Mouse (Mus musculus): ENCODE data around the gene Zc3h18. TPM values are rescaled to one million over a fixed set of nuclear protein-coding genes. Genes with fewer than 3 reads are reported as not detected.

Zc3h18 gene
- polyA plus RNA-seq, 1 experiment from 2014 or later: 37.0 TPM

DNA sequence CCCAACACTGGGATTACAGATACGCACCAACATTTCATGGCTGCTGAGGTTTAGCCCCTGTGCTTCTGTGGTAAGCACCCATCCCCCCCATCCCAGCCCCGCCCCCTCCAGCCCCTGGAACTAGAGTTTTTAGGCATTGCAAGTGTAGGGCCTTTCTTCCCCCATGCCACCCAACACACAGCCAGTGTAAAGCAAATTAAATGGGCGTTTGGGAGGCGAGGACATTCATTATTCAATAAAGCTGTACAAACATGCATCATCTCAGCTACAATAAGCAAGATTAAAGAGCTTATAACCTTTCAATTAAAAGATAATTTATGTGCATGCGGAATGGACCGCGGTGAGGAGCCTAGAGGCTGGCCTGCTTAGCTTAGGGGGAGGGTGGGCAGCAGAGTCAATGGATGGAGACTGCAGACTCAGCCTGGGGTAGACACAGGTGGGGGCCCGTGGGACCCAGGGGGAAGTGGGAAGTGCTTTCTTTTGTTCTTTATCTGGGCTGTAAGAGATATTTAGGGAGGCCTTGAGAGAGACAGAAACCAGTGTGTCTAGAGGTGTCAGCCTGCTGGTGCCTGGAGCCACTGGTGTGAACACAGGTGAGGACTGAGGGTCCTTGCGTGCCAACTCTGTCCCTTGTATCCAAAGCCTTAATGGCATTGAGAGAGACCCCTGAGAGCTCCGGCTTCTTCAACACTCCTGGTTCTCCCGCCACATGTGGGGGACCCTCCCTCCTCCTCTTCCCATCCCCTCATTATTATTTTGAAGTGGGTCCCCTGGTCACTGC lies 25.9 kb upstream of the Zc3h18 start:
- H3K27me3 ChIP-seq: peaks cover 22% of the 10 kb centered on the region
- H3K9ac ChIP-seq: no peak overlapping the region
- no peaks in the 10 kb centered on the region for H3K36me3 ChIP-seq
- no peaks in the 10 kb centered on the region for H3K9me3 ChIP-seq
- WGBS: 39% methylated on average over 11 of the region's 11 CpGs
- no peak overlapping the region for H3K4me2 ChIP-seq
- ATAC-seq (ENCODE audit: low read depth): no peak
- peaks cover 15% of the 10 kb centered on the region for H3K4me1 ChIP-seq (replicated peaks)
- H3K27ac ChIP-seq (replicated peaks): no peak overlapping the region
- no peak overlapping the region for H3K4me3 ChIP-seq

DNA sequence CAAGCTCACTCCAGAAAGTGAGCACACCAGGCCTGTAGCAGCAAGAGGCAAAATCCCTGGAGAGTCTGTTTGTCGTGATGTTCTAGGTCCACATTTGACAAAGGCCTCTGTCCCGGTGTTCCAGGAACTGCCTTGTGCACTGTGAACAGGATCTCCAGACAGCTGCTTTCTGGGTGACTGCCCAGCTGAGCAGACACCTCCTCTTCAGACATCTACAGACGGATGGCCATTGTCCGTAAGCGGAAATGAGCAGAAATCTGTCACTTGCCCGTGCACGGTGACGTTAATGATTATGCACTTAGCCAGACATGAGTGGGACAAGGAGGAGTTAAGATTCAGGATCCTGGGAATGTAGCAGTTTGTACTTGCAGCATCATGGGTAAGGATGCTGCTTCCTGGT lies 22.3 kb upstream of the Zc3h18 start:
- H3K4me3 ChIP-seq: no peak overlapping the region
- no peaks in the 10 kb centered on the region for H3K9me3 ChIP-seq
- H3K4me2 ChIP-seq: no peak overlapping the region
- no peak overlapping the region for H3K27ac ChIP-seq (replicated peaks)
- ATAC-seq (ENCODE audit: low read depth): no peak
- no peak overlapping the region for H3K9ac ChIP-seq
- H3K27me3 ChIP-seq: peaks cover 21% of the 10 kb centered on the region
- H3K4me1 ChIP-seq (replicated peaks): peaks cover 15% of the 10 kb centered on the region
- WGBS: 81% methylated on average over 8 of the region's 8 CpGs
- H3K36me3 ChIP-seq: no peaks in the 10 kb centered on the region

DNA sequence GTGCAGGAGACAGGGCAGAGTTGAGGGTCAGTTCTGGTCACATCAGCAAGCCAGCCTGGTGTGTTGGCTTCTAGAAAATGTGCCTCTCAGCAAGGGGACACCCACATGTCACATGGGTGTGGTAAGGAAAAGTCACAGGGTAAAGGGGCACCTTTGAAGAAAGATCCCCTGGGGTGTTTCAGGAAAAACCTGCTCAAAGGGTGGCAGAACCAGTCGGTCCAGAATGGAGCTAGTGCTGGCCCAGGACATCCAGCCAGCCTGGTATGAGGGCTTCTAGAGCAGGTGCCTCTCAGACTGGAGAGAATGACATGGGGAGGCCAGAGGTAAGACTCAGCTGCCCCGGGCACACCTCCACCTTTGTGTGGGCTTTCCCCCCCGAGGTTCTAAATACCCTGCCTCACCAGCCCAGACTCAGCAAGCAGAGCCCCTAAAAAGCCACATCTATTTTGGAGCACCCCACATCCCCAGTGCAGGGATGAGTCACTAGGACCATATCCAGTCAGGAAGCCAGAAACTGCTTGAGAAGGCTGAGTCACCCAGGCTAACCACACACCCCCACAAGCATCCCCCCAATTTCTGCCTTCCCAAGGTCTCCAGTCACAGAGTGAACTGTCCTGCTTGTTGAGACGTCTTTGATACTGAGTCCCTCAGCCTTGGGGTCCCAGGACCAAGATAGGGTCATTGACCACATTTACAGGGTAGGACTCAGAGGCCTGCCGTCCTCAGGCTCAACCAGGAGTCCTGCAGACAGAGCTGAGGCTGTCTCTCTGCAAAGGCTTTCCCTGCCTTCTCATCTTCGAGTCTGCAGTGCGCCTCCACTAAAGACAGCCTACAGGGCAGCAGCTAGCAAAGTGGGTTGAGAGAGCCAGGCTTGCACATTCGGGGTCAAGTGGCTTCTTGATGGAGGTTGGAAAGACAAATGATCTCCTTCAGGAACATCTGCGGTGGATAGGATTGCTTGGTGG lies 20.5 kb upstream of the Zc3h18 start:
- H3K9ac ChIP-seq: no peak overlapping the region

DNA sequence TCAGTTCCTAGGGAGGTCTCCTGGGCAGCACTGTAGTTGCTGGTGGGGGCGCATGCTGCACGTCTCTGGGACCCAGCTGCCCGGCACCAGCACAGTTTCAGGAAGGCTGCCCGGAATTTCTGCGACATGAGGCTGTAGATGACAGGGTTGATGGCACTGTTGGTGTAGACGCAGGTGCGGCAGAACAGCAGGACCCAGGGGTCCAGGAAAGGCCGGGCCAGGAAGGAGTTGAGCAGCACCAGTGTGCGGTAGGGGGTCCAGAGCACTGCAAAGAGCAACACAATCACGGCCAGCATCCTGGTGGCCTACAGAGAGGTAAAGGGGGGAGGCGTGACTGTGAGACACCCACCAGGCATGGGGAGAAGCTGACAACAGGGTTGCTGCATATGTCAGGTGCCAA lies 19.2 kb upstream of the Zc3h18 start:
- 50% methylated on average over 11 of the region's 11 CpGs for WGBS
- Histone ChIP-seq H3K9me3 (no peaks in the 10 kb centered on the region), H3K4me1 (replicated peaks) (0 out of 2 replicates have a peak, but pooled peaks cover 6% of the 10 kb centered on the region), H3K27me3 (peaks cover 15% of the 10 kb centered on the region), H3K36me3 (no peaks in the 10 kb centered on the region), H3K27ac (replicated peaks) (no peak overlapping the region), H3K9ac (no peak overlapping the region), H3K4me2 (no peak overlapping the region), H3K4me3 (no peak overlapping the region)
- ATAC-seq (ENCODE audit: low read depth): no peak

More for the DNA sequence above, 20.5 kb upstream of the Zc3h18 start:
- peaks cover 14% of the 10 kb centered on the region for H3K27me3 ChIP-seq
- H3K9me3 ChIP-seq: no peaks in the 10 kb centered on the region
- 70% methylated on average over 9 of the region's 9 CpGs for WGBS
- H3K4me2 ChIP-seq: no peak overlapping the region
- no peak for ATAC-seq (ENCODE audit: low read depth)
- no peaks in the 10 kb centered on the region for H3K36me3 ChIP-seq
- H3K4me1 ChIP-seq (replicated peaks): 0 out of 2 replicates have a peak, but pooled peaks cover 6% of the 10 kb centered on the region
- no peak overlapping the region for H3K27ac ChIP-seq (replicated peaks)
- H3K4me3 ChIP-seq: no peak overlapping the region

DNA sequence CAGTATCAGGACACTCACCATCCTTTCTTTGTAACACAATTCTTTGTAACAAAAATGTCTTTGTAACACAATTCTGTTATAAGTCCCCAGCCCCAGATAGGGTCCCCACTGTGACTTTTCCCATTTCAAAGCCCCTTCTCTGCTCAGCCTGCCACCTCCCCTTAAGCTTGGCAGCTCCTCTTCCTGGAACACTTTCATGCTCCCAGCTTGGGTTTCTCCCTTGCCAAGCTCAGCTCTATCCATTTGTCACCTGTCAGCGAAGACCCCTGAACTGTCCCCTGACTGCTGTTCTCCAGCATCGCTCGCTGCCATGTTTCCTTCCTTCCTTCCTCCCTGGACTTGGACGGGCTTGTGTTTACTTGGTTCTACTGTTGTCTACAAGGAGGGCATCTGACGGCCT lies 18.8 kb upstream of the Zc3h18 start:
- H3K9me3 ChIP-seq: no peaks in the 10 kb centered on the region
- no peak for ATAC-seq (ENCODE audit: low read depth)
- H3K4me3 ChIP-seq: no peak overlapping the region
- H3K4me1 ChIP-seq (replicated peaks): 0 out of 2 replicates have a peak, but pooled peaks cover 6% of the 10 kb centered on the region
- H3K9ac ChIP-seq: no peak overlapping the region
- H3K27ac ChIP-seq (replicated peaks): no peak overlapping the region
- H3K27me3 ChIP-seq: peaks cover 19% of the 10 kb centered on the region
- H3K4me2 ChIP-seq: no peak overlapping the region
- 92% methylated on average over 5 of the region's 5 CpGs for WGBS
- no peaks in the 10 kb centered on the region for H3K36me3 ChIP-seq

DNA sequence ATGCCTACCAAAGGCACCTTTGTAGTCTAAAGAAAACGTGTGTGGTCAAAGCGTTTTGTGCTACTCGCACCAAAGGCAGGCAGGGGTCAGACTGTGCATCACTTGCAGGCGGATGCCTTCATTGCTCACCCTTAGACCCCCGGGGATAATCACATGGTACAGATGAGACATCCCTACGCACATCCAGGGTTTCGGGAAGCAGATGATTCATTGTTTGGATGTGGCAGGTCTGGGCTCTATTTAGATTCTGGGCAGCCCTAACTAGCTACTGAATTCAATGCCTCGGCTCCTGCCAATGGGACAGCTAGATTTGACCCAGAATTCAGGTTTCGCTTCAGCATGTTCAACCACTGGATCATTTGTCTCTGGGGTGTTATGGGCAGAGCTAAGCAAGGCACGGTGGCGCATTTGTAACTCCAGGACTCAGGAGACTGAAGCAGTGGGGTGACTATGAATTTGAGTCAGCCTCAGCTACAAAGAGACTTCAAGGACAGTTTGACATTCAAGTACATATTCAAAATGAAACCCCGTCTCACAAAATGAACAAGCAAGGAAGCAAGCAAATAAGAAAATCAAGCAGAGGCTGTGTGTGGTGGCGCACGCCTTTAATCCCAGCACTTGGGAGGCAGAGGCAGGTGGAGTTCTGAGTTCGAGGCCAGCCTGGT lies 17.2 kb upstream of the Zc3h18 start:
- H3K36me3 ChIP-seq: no peaks in the 10 kb centered on the region
- H3K4me1 ChIP-seq (replicated peaks): 0 out of 2 replicates have a peak, but pooled peaks cover 6% of the 10 kb centered on the region
- 71% methylated on average over 15 of the region's 15 CpGs for WGBS
- no peak for ATAC-seq (ENCODE audit: low read depth)
- H3K4me3 ChIP-seq: no peak overlapping the region
- peaks cover 14% of the 10 kb centered on the region for H3K27me3 ChIP-seq
- H3K4me2 ChIP-seq: no peak overlapping the region
- no peak overlapping the region for H3K27ac ChIP-seq (replicated peaks)
- no peak overlapping the region for H3K9ac ChIP-seq
- H3K9me3 ChIP-seq: no peaks in the 10 kb centered on the region

DNA sequence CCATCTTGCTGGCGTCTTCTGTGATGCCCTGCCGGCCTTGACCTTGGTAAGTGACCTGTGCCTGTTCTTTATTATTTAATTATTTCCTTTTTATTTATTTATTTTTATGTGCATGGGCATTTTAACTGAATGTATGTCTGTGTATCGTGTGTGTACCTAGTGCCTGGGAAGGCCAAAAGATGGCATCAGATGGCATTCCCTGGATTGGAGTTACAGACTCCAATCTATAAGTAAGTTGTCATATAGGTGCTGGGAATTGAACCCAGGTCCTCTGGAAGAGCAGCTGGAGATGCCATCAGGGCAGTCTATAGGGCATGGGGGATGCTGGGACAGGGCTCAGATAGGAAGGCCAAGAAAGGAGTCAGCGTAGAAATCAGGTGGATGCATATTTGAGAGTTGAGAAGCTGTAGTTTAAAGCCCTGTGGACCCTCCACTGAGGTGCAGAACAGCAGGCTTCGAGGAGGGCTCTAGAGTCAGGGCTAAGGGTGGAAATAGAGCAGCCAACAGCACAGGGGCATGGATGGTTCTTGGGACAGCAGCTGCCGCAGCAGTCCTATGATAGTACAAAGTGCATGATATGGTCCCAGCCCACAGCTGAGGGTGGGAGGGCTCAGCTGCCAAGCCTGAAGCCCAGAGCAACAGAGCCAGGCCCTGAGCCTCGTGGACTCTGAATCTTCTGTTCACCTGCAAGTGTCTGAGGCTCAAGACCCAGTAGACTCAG lies 15.6 kb upstream of the Zc3h18 start, which contains the start of gene Trhr2:
TSS of gene Trhr2 (minus strand) at position 51 of the 721 bp plus-strand sequence.
- Histone ChIP-seq H3K4me1 (replicated peaks) (0 out of 2 replicates have a peak, but pooled peaks cover 6% of the 10 kb centered on the region), H3K9ac (no peak within 1 kb of the TSS), H3K9me3 (no peaks in the 10 kb centered on the region), H3K27me3 (peaks cover 14% of the 10 kb centered on the region), H3K4me3 (no peak within 1 kb of the TSS), H3K4me2 (no peak within 1 kb of the TSS), H3K36me3 (no peaks in the 10 kb centered on the region), H3K27ac (replicated peaks) (no peak within 1 kb of the TSS)
- ATAC-seq (ENCODE audit: low read depth): no peak
- WGBS: 78% methylated on average over 7 of the region's 7 CpGs

DNA sequence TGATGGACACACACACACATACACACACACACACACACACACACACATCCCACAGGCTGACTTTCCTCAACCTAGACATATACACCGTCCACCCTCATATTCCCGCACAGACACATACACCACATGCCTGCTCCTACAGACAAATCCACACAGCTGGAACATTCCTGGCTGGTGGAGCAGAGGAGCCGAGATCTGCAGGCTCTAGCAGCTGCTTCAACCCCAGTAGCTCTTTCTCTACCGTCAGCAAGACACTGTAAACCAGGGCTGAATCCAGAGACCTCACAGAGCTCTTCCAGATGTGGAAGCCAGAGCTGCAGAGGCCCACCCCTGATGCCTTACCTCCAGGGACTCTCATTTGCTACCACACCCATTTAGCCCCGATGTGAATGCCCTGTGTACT lies 14.1 kb upstream of the Zc3h18 start:
- WGBS: 49% methylated on average over 5 of the region's 5 CpGs

DNA sequence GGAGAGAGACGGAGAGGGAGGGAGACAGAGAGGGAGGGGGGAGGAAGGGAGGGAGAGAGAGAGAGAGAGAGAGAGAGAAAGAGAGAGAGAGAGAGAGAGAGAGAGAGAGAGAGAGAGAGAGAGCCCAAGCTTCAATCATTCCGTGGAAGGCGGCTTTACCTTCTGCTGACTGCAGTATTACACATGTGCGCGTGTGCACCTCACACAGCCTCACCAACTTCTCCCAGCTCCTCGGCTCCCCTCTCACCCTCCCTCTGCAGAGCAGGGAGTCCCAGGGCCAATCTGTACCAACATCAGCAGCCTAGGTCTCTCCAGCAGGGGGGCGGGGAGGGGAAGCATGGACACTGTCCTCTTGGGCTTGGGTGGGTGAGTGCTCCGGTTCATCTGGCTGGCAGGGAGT lies 13.4 kb upstream of the Zc3h18 start:
- 39% methylated on average over 8 of the region's 8 CpGs for WGBS
- Histone ChIP-seq H3K9me3 (no peaks in the 10 kb centered on the region), H3K36me3 (no peaks in the 10 kb centered on the region), H3K4me3 (no peak overlapping the region), H3K27me3 (peaks cover 7% of the 10 kb centered on the region; the same call in 1 of the 2 replicates), H3K4me1 (replicated peaks) (0 out of 2 replicates have a peak, but pooled peaks cover 3% of the 10 kb centered on the region), H3K27ac (replicated peaks) (no peak overlapping the region), H3K4me2 (no peak overlapping the region), H3K9ac (no peak overlapping the region)
- ATAC-seq (ENCODE audit: low read depth): no peak

More for the DNA sequence above, 14.1 kb upstream of the Zc3h18 start:
- Histone ChIP-seq H3K4me2 (no peak overlapping the region), H3K36me3 (no peaks in the 10 kb centered on the region), H3K4me3 (no peak overlapping the region), H3K9ac (no peak overlapping the region), H3K9me3 (no peaks in the 10 kb centered on the region), H3K27me3 (peaks cover 9% of the 10 kb centered on the region), H3K4me1 (replicated peaks) (0 out of 2 replicates have a peak, but pooled peaks cover 3% of the 10 kb centered on the region), H3K27ac (replicated peaks) (no peak overlapping the region)
- no peak for ATAC-seq (ENCODE audit: low read depth)

DNA sequence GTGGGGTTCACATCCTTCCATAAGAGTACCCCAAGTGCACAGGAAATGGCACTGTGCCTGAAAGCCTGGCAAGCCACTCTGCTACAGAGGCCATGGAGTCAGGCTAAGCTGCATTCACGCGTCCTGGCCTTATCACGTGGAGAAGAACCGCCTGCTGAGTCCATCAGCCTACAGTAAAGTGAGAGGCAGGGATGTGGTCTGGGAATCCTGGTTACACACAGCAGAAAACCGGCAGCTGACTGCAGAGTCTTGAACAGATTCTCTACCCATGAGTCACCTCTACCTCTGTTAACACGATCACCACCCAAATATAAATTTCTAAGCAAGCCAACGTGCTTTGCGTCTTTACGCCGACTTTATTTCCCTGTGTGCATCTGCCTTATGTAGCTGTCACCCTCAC lies 7.9 kb upstream of the Zc3h18 start:
- WGBS: 84% methylated on average over 10 of the region's 10 CpGs
- H3K36me3 ChIP-seq: no peaks in the 10 kb centered on the region
- no peak for ATAC-seq (ENCODE audit: low read depth)
- no peaks in the 10 kb centered on the region for H3K9me3 ChIP-seq
- no peaks in the 10 kb centered on the region for H3K4me1 ChIP-seq (replicated peaks)
- no peaks in the 10 kb centered on the region for H3K27me3 ChIP-seq
- no peak overlapping the region for H3K4me3 ChIP-seq
- H3K4me2 ChIP-seq: no peak overlapping the region
- H3K9ac ChIP-seq: no peak overlapping the region
- no peak overlapping the region for H3K27ac ChIP-seq (replicated peaks)

DNA sequence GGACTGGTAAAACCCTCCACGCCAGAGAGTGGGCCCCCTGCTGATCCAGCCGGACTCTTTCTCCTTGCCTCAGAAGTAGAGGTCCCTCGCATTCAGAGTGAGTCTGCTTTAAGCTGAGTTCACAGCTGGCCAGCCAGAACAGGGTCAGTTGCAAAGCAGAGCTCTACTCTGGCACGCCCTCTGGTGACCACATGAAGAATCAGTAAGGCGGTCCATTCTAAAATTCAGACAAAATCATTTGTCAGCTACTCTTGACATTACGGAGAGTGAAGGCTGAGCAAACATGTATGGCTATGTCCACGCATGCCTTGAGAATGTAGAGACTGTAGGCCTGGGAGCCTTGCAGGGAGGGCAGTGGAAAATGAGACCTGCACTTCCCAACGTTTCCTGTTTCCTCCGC lies 6.7 kb upstream of the Zc3h18 start:
- H3K36me3 ChIP-seq: no peaks in the 10 kb centered on the region
- no peak overlapping the region for H3K4me2 ChIP-seq
- no peaks in the 10 kb centered on the region for H3K4me1 ChIP-seq (replicated peaks)
- H3K9ac ChIP-seq: no peak overlapping the region
- no peak overlapping the region for H3K27ac ChIP-seq (replicated peaks)
- WGBS: 14% methylated on average over 9 of the region's 9 CpGs
- H3K9me3 ChIP-seq: no peaks in the 10 kb centered on the region
- no peak for ATAC-seq (ENCODE audit: low read depth)
- no peaks in the 10 kb centered on the region for H3K27me3 ChIP-seq
- H3K4me3 ChIP-seq: no peak overlapping the region

Data from neural tube, embryonic 13.5 days (tissue).